In the genomic region with DNA sequence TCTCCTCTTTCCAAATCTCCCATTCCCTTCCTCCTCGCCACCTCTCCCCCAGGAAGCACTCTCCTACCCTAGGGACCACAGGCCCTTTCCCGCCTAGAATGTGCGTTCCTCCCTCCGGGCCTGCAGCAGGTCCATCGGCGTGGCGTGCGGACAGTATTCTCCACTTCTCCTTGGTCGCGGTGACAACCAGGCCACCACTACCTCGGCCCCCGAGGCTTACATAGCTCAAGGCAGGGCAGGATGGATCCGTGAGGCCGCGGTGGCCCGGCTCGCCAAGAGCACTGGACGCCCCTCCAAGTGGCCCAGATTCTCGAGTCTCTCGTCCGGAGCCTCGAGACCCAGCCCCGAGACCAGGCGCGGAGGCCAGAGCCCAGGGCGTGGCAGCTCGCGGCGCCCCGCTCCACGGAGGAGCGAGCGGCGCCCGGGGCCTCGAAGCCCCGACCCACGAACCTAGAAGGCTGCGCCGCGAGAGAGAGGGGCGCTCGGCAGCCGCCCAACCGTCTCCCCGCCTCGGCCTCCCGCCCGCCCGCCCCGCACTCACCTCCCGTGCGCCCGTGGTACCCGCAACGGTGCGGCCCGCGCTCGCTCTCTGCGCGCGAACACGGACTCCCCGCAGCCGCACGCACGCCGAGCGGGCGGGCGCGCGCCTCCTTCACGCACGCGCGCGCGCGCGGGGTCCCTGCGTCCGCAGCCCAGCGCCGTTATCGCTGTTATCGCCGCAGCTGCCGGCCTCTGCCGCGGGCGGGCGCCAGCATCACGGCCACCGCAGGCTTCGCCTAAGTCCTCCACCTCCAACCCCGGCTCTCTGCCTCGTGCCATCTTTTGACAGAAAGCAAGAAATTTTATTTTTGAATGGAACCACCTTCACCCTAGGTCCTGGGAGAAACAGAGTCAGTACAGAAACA, we compare ENCODE assay signal across 7 mouse cellular contexts. TPM values are rescaled to one million over a fixed set of nuclear protein-coding genes. Genes with fewer than 3 reads are reported as not detected.
A peak's percentile ranks its signal among the peaks of the same experiment; 100 is the strongest.
DNase-seq lines count a peak whose midpoint lies in the region; ATAC-seq lines count a peak whose summit lies in the region.

A gene (minus strand): TSS at position 700 of the 905 bp plus-strand sequence.

- intact Hi-C loops in gastrocnemius, postnatal 36 days (cut with DNase I): loop anchor here (5.0 kb wide), 1 partner anchor 104 kb away; no protein-coding TSS in a partner anchor
- intact Hi-C loops in left cerebral cortex, postnatal 25 days (cut with DNase I): loop anchor here (5.0 kb wide), 2 partner anchors 104 to 111 kb away; no protein-coding TSS in a partner anchor

- DNase-seq in adrenal gland, postnatal 25 days: peak; percentile 71
- peak; percentile 76 for DNase-seq in embryo, embryonic 10 days (ENCODE audit: low spot score)
- DNase-seq in gastrocnemius, postnatal 36 days: peak; percentile 28 to 40
- peak; percentile 16 for DNase-seq in induced T-regulatory cell, adult 2 months (ENCODE audit: low read depth)
- peak; percentile 73 to 78 for DNase-seq in left cerebral cortex, postnatal 25 days (ENCODE audit: low spot score in 2 of 2)
- peak; percentile 43 to 54 for DNase-seq in right cerebral cortex, postnatal 36 days (ENCODE audit: low spot score in 2 of 2)

- peak; percentile 78 for ATAC-seq in megakaryocyte progenitor cell, adult 5-6 weeks (replicated peaks; ENCODE audit: poor library complexity)

RNA-seq across cellular contexts. Expression of the gene that starts here (rescaled TPM):
- total RNA-seq in adrenal gland, postnatal 25 days (2021): 14.3 and 17.7 TPM in 2 replicates
- total RNA-seq in gastrocnemius, postnatal 36 days (2021): 1 to 10 TPM; 1.6 to 2.3 TPM
- total RNA-seq in left cerebral cortex, postnatal 25 days (2021): 10 to 100 TPM; 55.7 to 61.2 TPM
- 0.10 and 0.84 TPM in 2 replicates for total RNA-seq in megakaryocyte progenitor cell, adult 5-6 weeks (2015)
- 0.12 and 1.1 TPM in 2 replicates for total RNA-seq in megakaryocyte progenitor cell, adult 5-6 weeks (2017)

Comparison
In these comparisons a context has a peak if more than half of its experiments do, and no peak if none do; other contexts are left out.
1. Peak in every context shown above with its lines: DNase-seq and ATAC-seq.
2. DNase-seq: peak in every context shown above with its lines; median percentile 76 in embryo, embryonic 10 days; 76 in left cerebral cortex, postnatal 25 days; 71 in adrenal gland, postnatal 25 days; 48 in right cerebral cortex, postnatal 36 days; 34 in gastrocnemius, postnatal 36 days; 16 in induced T-regulatory cell, adult 2 months.